Mouse (Mus musculus) intestine, embryonic 16.5 days (tissue): Measurements from ENCODE around the gene Mki67. TPM values are rescaled to one million over a fixed set of nuclear protein-coding genes. Genes with fewer than 3 reads are reported as not detected.

Source experiments
- ATAC-seq: fragments of 200-750 bp; cut with Nextera tagmentation; 2 replicates; pipeline ENCODE4 v1.8.0; 2017; ENCODE audit warnings: moderate TSS enrichment, moderate library complexity
- H3K27ac ChIP-seq: fragments of 300-500 bp; sonication (generic); 2 replicates; pipeline ENCODE4 v1.5.1; 2014; ENCODE audit warnings: mild to moderate bottlenecking, low read length
- H3K27me3 ChIP-seq: fragments of 300-500 bp; sonication (generic); replicated peaks from 2 replicates; pipeline ENCODE4 v1.6.1; 2014; ENCODE audit warnings: low read length, control low read depth, mixed read lengths; ENCODE audit not compliant: control insufficient read depth, insufficient read depth
- H3K36me3 ChIP-seq: fragments of 300-500 bp; sonication (generic); 2 replicates; pipeline ENCODE4 v1.6.1; 2014; ENCODE audit warnings: low read length, control low read depth; ENCODE audit not compliant: control insufficient read depth, insufficient read depth
- H3K4me1 ChIP-seq: fragments of 300-500 bp; sonication (generic); 2 replicates; pipeline ENCODE4 v1.6.1; 2014; ENCODE audit warnings: low read length, control low read depth, mixed read lengths; ENCODE audit not compliant: control insufficient read depth, insufficient read depth
- H3K4me2 ChIP-seq: fragments of 300-500 bp; sonication (generic); 2 replicates; pipeline ENCODE4 v1.6.1; 2014; ENCODE audit warnings: low read depth, low read length, control low read depth
- H3K4me3 ChIP-seq: fragments of 300-500 bp; sonication (generic); 2 replicates; pipeline ENCODE4 v1.5.1; 2014; ENCODE audit warnings: mild to moderate bottlenecking, low read length
- H3K9ac ChIP-seq: fragments of 300-500 bp; sonication (generic); 2 replicates; pipeline ENCODE4 v1.6.1; 2014; ENCODE audit warnings: low read depth, low read length
- H3K9me3 ChIP-seq: fragments of 300-500 bp; sonication (generic); 2 replicates; pipeline ENCODE4 v1.6.1; 2016; ENCODE audit warnings: low read length, control low read depth; ENCODE audit not compliant: control insufficient read depth
- WGBS: fragments of 180-500 bp; shearing (Covaris S2); extraction: QIAGEN DNeasy Blood & Tissue Kit; methylation state at CpG from one replicate; pipeline ENCODE4 v1.1.7; 2014; 5-methylcytosine and 5-hydroxymethylcytosine counted together
- polyA plus RNA-seq: library from polyadenylated mRNA; unstranded; fragments of >200 nt; fragmentation: Nextera tagmentation; extraction: Ambion mirVana; gene quantifications from 2 replicates; pipeline ENCODE4 v1.2.1, GENCODE M21; 2015

Gene Mki67
- polyA plus RNA-seq, 1 experiment from 2014 or later: 23.2 TPM

DNA sequence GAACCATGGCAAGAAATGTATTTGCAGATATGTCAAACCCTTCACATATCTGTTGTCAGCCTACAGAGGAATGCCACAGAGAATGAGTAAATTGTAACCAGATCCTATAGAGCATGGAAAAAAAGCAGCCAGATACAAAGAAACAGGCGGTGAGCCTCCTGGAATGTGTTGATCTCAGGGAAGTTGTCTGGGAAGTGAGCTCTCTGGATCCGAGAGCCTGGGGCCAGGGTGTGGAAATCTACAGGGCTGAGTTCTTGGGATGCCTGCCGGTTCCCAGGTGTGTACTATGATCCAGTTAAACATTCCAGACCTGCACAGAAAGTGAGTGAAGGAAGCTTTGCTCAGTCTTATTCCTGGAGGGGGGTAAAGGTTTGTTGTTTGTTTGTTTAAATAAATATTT is 24.3 kb upstream of the Mki67 start:
- Histone ChIP-seq H3K9me3 (no peaks in the 10 kb centered on the region), H3K4me3 (no peak overlapping the region), H3K27ac (no peak overlapping the region), H3K36me3 (no peaks in the 10 kb centered on the region), H3K9ac (no peak overlapping the region), H3K27me3 (no peaks in the 10 kb centered on the region), H3K4me1 (peaks cover 5% of the 10 kb centered on the region; the same call in 1 of the 2 replicates), H3K4me2 (no peak overlapping the region)
- no peak for ATAC-seq
- WGBS: 40% methylated on average over 3 of the region's 3 CpGs

DNA sequence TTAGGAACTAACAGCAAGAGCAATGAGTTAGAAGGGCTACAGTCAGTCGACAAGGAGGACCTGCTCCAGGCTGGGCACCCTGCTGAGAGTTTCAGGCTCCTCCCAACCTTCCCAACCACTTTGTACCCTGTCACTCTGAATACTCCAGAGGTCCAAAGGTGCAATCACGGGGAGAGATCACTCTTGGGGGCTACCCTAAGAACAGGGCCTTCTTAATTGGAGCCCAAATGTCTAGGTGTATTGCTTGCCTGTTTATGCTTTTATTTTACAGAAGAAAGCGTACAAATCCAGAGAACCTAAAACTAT is 20.4 kb upstream of the Mki67 start:
- H3K4me1 ChIP-seq: peaks cover 8% of the 10 kb centered on the region; the same call in 1 of the 2 replicates
- ATAC-seq: no peak; the same call in 1 of the 2 replicates
- H3K27me3 ChIP-seq: no peaks in the 10 kb centered on the region
- WGBS: 39% methylated on average over 3 of the region's 3 CpGs
- no peak overlapping the region for H3K4me3 ChIP-seq
- H3K4me2 ChIP-seq: no peak overlapping the region
- H3K9me3 ChIP-seq: no peaks in the 10 kb centered on the region
- H3K27ac ChIP-seq: no peak overlapping the region
- no peak overlapping the region for H3K9ac ChIP-seq
- no peaks in the 10 kb centered on the region for H3K36me3 ChIP-seq

DNA sequence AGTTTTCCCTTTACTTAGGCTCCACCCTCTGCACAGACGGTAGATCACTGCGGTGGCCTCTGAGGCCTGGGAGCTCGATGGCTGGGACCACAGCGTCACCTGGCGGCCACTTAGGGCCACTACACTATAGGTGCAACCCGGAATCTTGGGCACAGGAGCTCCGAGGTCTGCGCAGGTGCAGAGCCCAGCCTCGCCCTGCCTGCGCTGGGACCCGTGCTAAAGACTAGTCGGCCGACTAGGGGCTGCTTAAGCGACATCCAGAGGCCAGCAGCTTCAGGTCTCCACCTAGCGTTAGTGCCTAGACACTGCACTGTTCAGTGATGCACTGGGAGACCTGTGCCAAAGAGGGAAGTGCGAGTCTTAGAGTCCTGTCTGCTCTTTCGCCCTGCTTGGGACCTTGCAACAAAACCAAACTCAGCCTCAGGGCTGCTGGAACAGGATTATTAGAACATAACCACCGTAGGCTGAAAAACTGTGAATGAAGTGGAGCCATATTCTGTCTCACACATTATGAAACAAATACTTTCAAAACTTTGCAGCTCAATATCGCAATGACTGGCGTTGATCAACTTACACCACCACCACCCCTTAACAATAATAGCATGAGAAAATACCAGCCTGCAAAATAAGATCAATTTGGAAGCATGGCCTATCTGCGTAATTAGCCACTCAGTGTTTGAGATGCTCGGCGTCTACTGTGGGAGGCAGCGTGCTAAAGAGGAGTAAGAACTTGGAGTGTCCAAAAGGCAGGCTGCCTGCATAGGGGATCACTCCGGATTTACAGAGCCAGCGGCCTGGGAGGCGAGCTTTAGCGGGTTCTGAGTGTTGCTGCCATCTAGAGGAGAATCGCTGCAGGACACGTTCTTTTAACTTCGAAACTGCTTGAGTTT is 19.8 kb upstream of the Mki67 start:
- H3K4me2 ChIP-seq: peak overlapping the region; percentile 41
- H3K27me3 ChIP-seq: no peaks in the 10 kb centered on the region
- H3K27ac ChIP-seq: no peak overlapping the region; the same call in 1 of the 2 replicates
- H3K9me3 ChIP-seq: no peaks in the 10 kb centered on the region
- H3K4me1 ChIP-seq: peaks cover 8% of the 10 kb centered on the region; the same call in 1 of the 2 replicates
- H3K36me3 ChIP-seq: no peaks in the 10 kb centered on the region
- 24% methylated on average over 31 of the region's 31 CpGs for WGBS
- H3K4me3 ChIP-seq: peak overlapping the region; percentile 22
- peak; percentile 99 for ATAC-seq
- H3K9ac ChIP-seq: peak overlapping the region; percentile 23

DNA sequence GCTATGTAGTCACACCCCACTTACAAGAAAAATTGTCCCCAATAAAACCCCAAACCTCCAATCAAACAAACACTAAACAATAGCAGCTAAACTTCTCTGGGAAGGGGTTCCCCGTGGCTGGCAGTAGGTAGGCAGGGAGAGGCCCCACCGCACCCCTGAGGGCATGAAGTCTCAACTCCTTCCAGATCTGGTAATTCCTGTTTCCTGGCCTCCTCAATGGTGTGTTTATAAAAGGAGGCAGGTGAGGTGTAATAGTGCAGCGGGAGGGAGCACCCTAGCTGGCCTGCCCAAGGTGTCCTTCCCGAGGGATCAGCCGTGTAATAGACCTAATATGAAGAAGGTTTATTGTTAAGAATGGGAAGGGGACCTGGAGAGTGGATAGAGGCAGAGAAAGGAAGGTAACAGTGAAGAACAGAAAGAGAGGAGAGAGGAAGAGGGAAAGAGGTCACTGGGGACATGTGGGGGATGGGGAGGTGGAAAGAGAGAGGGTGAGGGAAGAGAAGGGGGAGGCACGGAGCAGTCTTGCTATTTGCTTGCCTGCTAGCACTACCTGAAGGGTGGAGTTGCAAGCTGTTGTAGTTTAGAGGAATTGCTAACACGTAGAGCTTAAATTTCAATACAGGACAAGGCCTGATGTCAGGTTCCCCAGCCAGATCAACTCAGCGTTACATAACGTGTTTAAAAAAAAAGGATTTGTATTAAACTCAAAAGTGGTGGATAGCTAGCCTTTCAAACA is 18.9 kb upstream of the Mki67 start:
- Histone ChIP-seq H3K9me3 (no peaks in the 10 kb centered on the region), H3K4me3 (no peak overlapping the region), H3K4me1 (peaks cover 8% of the 10 kb centered on the region; the same call in 1 of the 2 replicates), H3K9ac (no peak overlapping the region), H3K27ac (peak overlapping the region; percentile 52), H3K4me2 (peak overlapping the region; percentile 41; the same call in 1 of the 2 replicates), H3K27me3 (no peaks in the 10 kb centered on the region), H3K36me3 (no peaks in the 10 kb centered on the region)
- 69% methylated on average over 9 of the region's 9 CpGs for WGBS
- peak; percentile 51 for ATAC-seq

DNA sequence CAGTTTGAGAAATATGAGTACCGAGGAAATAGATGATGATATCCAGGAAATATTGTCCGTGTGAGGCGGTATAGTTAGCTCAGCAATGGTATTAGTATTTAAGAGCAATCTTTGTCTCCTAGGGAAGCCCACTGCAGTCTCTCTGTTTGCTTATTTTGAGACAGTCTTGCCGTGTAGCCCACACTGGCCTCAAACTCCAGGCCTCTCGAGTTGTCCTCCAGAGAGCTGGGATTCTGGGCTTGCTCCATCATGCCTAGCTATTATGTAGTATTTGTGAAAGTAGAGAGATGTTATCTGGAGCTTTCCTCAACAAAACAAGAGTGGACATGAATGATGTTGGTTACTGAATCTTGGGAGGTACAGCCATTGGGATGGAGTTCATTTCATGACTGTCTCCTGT is 18.2 kb upstream of the Mki67 start:
- H3K27me3 ChIP-seq: no peaks in the 10 kb centered on the region
- no peak overlapping the region for H3K27ac ChIP-seq
- no peak overlapping the region for H3K4me2 ChIP-seq
- 89% methylated on average over 5 of the region's 5 CpGs for WGBS
- H3K4me3 ChIP-seq: no peak overlapping the region
- ATAC-seq: no peak
- peaks cover 8% of the 10 kb centered on the region; the same call in 1 of the 2 replicates for H3K4me1 ChIP-seq
- H3K9ac ChIP-seq: no peak overlapping the region
- no peaks in the 10 kb centered on the region for H3K9me3 ChIP-seq
- H3K36me3 ChIP-seq: no peaks in the 10 kb centered on the region

DNA sequence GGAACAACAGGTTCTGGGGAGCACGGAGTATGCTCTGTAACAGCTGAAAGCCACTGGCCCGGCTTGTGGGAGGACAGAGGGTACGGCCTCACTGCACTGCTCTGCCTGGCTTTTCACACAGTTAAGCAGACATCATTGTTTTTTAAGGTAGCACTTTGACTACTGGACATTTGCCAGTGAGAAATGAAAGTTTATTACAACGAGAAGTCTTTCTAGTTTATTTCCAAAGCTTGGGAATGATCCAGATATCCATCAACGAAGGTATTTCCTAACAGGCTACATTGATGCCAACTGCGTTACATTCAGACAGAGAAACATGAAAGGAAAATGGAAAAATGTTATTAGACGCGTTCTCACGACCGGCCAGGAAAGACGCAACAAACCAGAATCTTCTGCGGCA is 11.9 kb upstream of the Mki67 start:
- H3K4me3 ChIP-seq: no peak overlapping the region
- no peak for ATAC-seq
- H3K27me3 ChIP-seq: no peaks in the 10 kb centered on the region
- H3K27ac ChIP-seq: no peak overlapping the region
- H3K4me2 ChIP-seq: no peak overlapping the region
- no peaks in the 10 kb centered on the region for H3K36me3 ChIP-seq
- H3K4me1 ChIP-seq: peaks cover 12% of the 10 kb centered on the region
- 87% methylated on average over 12 of the region's 12 CpGs for WGBS
- H3K9me3 ChIP-seq: no peaks in the 10 kb centered on the region
- no peak overlapping the region for H3K9ac ChIP-seq

DNA sequence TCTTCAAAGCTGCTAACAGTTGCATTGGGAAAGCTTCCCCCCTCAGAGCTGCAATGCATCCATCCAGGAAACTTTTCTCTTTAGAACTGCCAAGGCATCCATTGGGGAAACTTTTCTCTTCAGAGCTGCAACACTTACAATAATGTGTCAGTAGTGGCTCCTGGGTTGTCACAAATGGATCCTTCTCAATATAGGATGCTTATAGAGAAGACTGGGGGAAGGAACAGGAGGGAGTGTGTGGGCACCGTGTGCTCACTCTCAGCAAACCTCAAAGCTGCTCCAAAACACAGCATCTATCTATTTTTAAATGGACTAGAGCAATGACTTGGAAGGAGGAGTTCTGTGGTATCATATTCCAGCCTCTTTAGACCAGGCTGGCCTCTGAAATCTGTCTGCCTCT is 10.5 kb upstream of the Mki67 start:
- no peak overlapping the region for H3K4me2 ChIP-seq
- no peaks in the 10 kb centered on the region for H3K36me3 ChIP-seq
- no peak overlapping the region for H3K9ac ChIP-seq
- no peak overlapping the region for H3K27ac ChIP-seq
- H3K9me3 ChIP-seq: no peaks in the 10 kb centered on the region
- WGBS: 77% methylated on average over 1 of the region's 1 CpGs
- no peak for ATAC-seq
- H3K4me1 ChIP-seq: peaks cover 12% of the 10 kb centered on the region
- no peak overlapping the region for H3K4me3 ChIP-seq
- H3K27me3 ChIP-seq: no peaks in the 10 kb centered on the region

DNA sequence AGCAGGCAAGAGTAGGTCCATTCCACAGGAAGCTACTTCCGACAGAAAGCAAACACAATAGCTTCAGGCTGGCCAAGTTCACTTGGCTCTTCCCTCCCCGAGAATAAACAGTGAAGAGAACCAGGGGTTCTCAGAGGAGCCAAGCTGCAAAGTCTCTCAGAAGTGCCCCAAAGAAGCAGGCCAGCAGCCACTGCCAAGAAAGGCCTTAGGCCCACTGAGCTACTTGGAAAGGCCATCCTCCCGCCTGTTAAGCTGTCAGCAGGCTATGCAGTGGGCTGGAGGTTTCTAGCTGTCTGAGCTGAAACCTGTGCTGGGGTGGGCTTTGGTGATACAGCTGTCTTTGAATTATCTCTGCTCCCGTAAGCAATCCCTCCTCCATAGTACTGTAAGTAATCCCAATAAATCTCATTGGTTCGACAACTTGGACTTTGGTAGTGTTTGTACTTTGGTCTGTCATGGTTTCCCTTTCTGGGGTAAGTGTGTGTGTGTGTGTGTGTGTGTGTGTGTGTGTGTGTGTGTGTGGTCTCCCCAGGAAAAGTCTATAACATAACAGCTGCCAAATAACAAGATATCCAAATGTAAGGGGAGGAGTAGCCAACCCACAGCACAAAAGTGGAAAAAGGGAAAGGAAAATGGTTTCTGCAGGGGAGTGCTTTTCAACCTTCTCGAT is 7.6 kb upstream of the Mki67 start:
- Histone ChIP-seq H3K27me3 (no peaks in the 10 kb centered on the region), H3K9me3 (no peaks in the 10 kb centered on the region), H3K36me3 (no peaks in the 10 kb centered on the region), H3K4me3 (no peak overlapping the region), H3K27ac (peak overlapping the region; percentile 73), H3K4me2 (no peak overlapping the region), H3K9ac (peak overlapping the region; percentile 33; the same call in 1 of the 2 replicates), H3K4me1 (peaks cover 12% of the 10 kb centered on the region)
- 41% methylated on average over 6 of the region's 6 CpGs for WGBS
- ATAC-seq: peak; percentile 80
